Mouse (Mus musculus): ENCODE measurements at regions not wholly inside any gene's neighbourhood (a gene's known extent, or its start where the extent isn't known, plus 50 kb on each side); places are given as distances from the start of the nearest gene placed in this dataset.

DNA sequence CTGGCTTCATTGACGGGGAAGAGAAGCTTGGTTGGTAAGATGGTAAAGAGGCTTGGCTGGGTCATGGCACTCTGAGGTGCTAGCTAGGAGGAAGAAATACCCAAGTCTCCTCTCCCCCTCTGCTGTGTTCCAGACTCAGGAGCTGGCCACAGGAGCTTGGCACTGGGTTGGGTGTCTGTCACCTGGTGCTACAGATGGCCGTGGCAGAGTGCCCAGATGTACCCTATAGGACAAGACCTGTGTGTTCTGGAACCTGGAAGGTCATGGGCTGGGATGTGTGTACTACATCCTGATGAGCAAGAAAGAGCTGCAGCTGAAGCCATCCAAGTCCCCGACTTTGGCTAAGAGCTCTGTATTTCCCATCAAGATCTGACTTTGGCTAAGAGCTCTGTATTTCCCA is 72.4 kb downstream of the Nupl2 start:
- no peak for ATAC-seq (replicated peaks; ENCODE audit: poor library complexity, severe bottlenecking)

DNA sequence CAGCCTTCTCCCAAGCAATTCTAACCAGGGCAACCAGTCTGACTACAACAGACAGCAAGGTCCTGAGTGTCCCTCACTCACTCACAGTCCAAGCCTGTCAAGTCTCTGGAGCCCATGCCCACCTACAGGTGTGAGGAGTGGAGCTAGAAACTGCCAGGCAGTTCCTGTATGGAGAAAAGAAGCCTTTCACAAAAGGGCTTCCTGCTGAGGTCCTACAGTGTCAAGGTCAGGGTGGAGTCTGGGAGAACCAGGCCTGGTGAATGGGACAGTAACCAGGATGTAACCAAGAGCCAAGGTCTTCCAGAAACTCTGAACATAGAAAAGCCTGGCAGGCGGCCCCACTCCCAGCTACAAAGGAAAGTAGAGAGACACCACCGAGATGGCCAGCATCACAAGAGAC is 74.2 kb downstream of the Nupl2 start:
- no peak for ATAC-seq (replicated peaks; ENCODE audit: poor library complexity, severe bottlenecking)

DNA sequence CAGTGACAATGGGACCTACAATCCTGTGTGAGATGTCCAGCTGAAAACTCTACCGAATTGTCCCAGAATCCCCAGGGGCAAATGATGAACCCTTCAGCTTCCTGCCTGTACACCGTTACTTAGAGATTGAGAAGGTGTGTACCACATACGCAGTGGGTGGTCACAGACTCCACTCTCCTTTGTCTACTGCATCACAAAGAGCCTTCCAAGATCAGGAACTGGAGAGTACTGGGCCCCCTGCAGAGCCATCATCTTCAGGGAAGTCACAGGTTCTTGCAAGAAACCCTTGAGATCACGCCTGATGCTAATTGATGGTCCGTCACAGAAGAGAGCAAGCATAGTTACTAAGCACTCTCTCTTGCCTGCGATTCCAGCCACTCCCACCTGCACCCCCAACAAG is 79.4 kb downstream of the Nupl2 start:
- no peak for ATAC-seq (replicated peaks; ENCODE audit: poor library complexity, severe bottlenecking)

DNA sequence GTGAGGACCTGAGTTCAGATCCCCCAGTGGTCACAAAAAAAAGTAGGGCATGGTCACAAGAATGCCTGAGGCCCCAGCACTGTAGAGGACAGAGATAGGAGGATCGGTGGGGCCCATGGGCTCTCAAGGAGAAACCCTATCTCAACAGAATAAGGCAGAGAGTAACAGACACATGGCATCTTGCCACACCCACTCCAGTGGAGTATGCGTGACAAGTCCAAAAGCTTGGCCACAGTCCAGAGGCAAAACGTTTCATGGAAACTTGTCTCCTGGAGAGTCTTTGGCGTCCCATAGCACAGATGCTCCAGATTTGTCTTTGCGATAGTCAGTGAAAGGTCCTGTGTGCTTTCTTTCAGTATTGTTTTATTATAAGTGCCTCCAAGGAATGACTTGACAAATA is 90.7 kb downstream of the Nupl2 start:
- no peak for ATAC-seq (replicated peaks; ENCODE audit: poor library complexity, severe bottlenecking)

- peak; percentile 98 for ATAC-seq (replicated peaks; ENCODE audit: poor library complexity, severe bottlenecking)
Measured at GRCm38 (mm10) chr5:24261098-24261497, 90.3 kb downstream of the Kcnh2 start.

- ATAC-seq (replicated peaks; ENCODE audit: poor library complexity, severe bottlenecking), result no peak
Measured at GRCm38 (mm10) chr5:24262146-24262545, 89.3 kb downstream of the Kcnh2 start.

DNA sequence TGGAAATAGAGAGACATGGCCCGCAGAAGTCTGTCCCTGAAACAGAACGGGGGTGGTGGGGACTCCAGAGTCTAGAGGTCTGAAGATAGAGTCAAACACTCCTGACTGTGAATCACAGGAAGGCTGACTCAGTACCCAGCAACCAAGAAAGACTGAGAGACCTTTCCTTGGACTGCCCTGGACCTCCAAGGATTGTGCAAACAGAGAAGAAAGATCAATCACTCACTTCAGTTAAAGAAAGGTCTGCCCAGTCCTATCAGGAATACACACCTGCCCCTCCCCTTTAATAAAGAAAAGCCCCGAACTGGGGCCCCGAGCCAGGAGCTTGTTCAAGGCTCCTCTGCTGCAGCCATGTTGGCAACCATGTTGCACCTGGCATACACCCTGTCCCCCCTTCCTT is 87.3 kb downstream of the Kcnh2 start:
- no peak for ATAC-seq (replicated peaks; ENCODE audit: poor library complexity, severe bottlenecking)

- no peak for ATAC-seq (replicated peaks; ENCODE audit: poor library complexity, severe bottlenecking)
Measured at GRCm38 (mm10) chr5:24265431-24265830, 86.0 kb downstream of the Kcnh2 start.

DNA sequence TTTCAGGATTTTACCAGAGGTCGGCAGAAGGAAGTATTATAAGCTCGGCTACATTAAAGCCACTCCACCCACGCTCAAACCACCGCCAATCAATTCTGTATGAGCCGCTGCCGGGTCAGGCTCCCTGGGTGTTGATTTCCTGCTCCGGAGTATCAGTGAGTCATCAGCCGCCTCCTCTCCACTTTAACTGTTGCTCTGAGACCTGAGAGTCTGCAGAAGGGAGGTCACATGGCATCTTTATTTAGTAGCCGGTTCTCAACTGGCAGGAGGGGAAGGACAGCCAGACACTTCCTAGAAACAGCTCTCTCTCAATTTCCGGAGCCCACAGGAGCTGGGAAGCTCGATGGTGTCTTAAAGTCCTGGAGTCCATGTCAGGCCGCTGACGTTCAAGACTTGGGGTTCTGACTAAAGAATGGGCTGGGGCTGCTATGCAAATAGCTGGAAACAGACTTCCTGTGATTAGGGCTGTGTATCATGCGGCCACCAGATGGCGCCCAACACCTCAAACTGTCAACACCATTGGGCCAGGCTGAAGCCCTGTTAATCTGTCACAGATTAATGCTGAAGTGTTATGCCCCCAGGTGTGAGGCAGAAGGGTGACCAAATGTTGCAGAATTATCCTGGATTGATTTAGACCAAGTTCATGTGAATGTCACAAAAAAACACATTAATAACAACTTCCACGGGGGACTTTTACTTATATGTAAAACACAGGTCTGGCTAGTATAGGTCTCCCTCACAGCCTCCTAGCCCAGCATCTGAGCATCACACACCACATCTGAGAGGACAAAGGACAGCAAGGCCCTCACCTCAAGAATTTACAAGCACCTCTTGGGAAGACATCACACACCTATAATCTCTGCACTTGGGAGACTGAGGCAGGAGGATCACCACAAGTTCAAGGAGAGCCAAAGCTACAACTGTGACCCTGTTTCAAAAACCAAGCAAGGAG is 84.8 kb downstream of the Kcnh2 start:
- peak; percentile 88 for ATAC-seq (replicated peaks; ENCODE audit: poor library complexity, severe bottlenecking)

All from granulocyte monocyte progenitor cell, adult 5-6 weeks (primary cell).